Mouse (Mus musculus) stomach, embryonic 16.5 days (tissue): ENCODE data around the gene Rest. TPM values are rescaled to one million over a fixed set of nuclear protein-coding genes. Genes with fewer than 3 reads are reported as not detected.
A peak's percentile ranks its signal among the peaks of the same experiment; 100 is the strongest.

Experiments used
- ATAC-seq: fragments of 200-750 bp; cut with Nextera tagmentation; 2 replicates; pipeline ENCODE4 v1.8.0; 2017; ENCODE audit warnings: moderate number of reproducible peaks, moderate TSS enrichment; ENCODE audit not compliant: insufficient read depth, low FRiP score
- H3K27ac ChIP-seq: fragments of 300-500 bp; sonication (generic); 2 replicates; pipeline ENCODE4 v1.5.1; 2014; ENCODE audit warnings: low read length
- H3K27me3 ChIP-seq: fragments of 300-500 bp; sonication (generic); 2 replicates; pipeline ENCODE4 v1.6.1; 2014; ENCODE audit warnings: low read length, control low read depth, mixed read lengths; ENCODE audit not compliant: control insufficient read depth, insufficient read depth
- H3K36me3 ChIP-seq: fragments of 300-500 bp; sonication (generic); 2 replicates; pipeline ENCODE4 v1.6.1; 2014; ENCODE audit warnings: low read length; ENCODE audit not compliant: control insufficient read depth, insufficient read depth
- H3K4me1 ChIP-seq: fragments of 300-500 bp; sonication (generic); 2 replicates; pipeline ENCODE4 v1.6.1; 2014; ENCODE audit warnings: low read length, control low read depth, mixed read lengths; ENCODE audit not compliant: control insufficient read depth, insufficient read depth
- H3K4me2 ChIP-seq: fragments of 300-500 bp; sonication (generic); 2 replicates; pipeline ENCODE4 v1.6.1; 2014; ENCODE audit warnings: low read depth, low read length, mixed read lengths
- H3K4me3 ChIP-seq: fragments of 300-500 bp; sonication (generic); replicated peaks from 2 replicates; pipeline ENCODE4 v1.5.1; 2014; ENCODE audit warnings: mild to moderate bottlenecking, low read length
- H3K9ac ChIP-seq: fragments of 300-500 bp; sonication (generic); 2 replicates; pipeline ENCODE4 v1.6.1; 2014; ENCODE audit warnings: low read length
- H3K9me3 ChIP-seq: fragments of 300-500 bp; sonication (generic); replicated peaks from 2 replicates; pipeline ENCODE4 v1.6.1; 2016; ENCODE audit warnings: low read length, control low read depth; ENCODE audit not compliant: control insufficient read depth
- WGBS: fragments of 180-500 bp; shearing (Covaris S2); extraction: QIAGEN DNeasy Blood & Tissue Kit; methylation state at CpG from one replicate; pipeline ENCODE4 v1.1.7; 2014; 5-methylcytosine and 5-hydroxymethylcytosine counted together
- polyA plus RNA-seq: library from polyadenylated mRNA; unstranded; fragments of >200 nt; fragmentation: Nextera tagmentation; extraction: Ambion mirVana; gene quantifications from 2 replicates; pipeline ENCODE4 v1.2.1, GENCODE M21; 2015

Rest gene
- polyA plus RNA-seq, 1 experiment from 2014 or later = 22.5 TPM

GRCm38 (mm10) chr5:77289686-77290085 is 24.4 kb downstream of the Rest start:
- Histone ChIP-seq H3K9me3 (no peaks in the 10 kb centered on the region), H3K4me3 (no peak overlapping the region), H3K36me3 (peaks cover 9% of the 10 kb centered on the region; the same call in 1 of the 2 replicates), H3K4me2 (no peak overlapping the region), H3K27me3 (no peaks in the 10 kb centered on the region), H3K27ac (no peak overlapping the region), H3K4me1 (no peaks in the 10 kb centered on the region), H3K9ac (no peak overlapping the region)
- WGBS = 74% methylated on average over 8 of the region's 8 CpGs
- no peak for ATAC-seq

GRCm38 (mm10) chr5:77290606-77291005 is 25.3 kb downstream of the Rest start:
- Histone ChIP-seq H3K9me3 (no peaks in the 10 kb centered on the region), H3K36me3 (peaks cover 11% of the 10 kb centered on the region; the same call in 1 of the 2 replicates), H3K9ac (no peak overlapping the region), H3K27ac (no peak overlapping the region), H3K4me3 (no peak overlapping the region), H3K27me3 (no peaks in the 10 kb centered on the region), H3K4me1 (no peaks in the 10 kb centered on the region), H3K4me2 (no peak overlapping the region)
- 93% methylated on average over 2 of the region's 2 CpGs for WGBS
- no peak for ATAC-seq

GRCm38 (mm10) chr5:77292803-77293522 is 27.7 kb downstream of the Rest start:
- Histone ChIP-seq H3K9me3 (no peaks in the 10 kb centered on the region), H3K9ac (no peak overlapping the region), H3K36me3 (peaks cover 16% of the 10 kb centered on the region; the same call in 1 of the 2 replicates), H3K4me1 (no peaks in the 10 kb centered on the region), H3K4me2 (no peak overlapping the region), H3K4me3 (no peak overlapping the region), H3K27me3 (no peaks in the 10 kb centered on the region), H3K27ac (no peak overlapping the region)
- WGBS = 85% methylated on average over 7 of the region's 7 CpGs
- no peak for ATAC-seq

- Histone ChIP-seq H3K27ac (no peak overlapping the region), H3K9ac (no peak overlapping the region), H3K9me3 (no peaks in the 10 kb centered on the region), H3K36me3 (peaks cover 17% of the 10 kb centered on the region; the same call in 1 of the 2 replicates), H3K27me3 (no peaks in the 10 kb centered on the region), H3K4me1 (no peaks in the 10 kb centered on the region), H3K4me3 (no peak overlapping the region), H3K4me2 (no peak overlapping the region)
- WGBS = 93% methylated on average over 2 of the region's 2 CpGs
- no peak for ATAC-seq
These were observed 34.2 kb downstream of the Rest start for GRCm38 (mm10) chr5:77299486-77299885.

GRCm38 (mm10) chr5:77301296-77301903 is 36.1 kb downstream of the Rest start:
- no peaks in the 10 kb centered on the region for H3K4me1 ChIP-seq
- no peaks in the 10 kb centered on the region for H3K9me3 ChIP-seq
- H3K4me2 ChIP-seq = no peak overlapping the region
- H3K36me3 ChIP-seq = peaks cover 15% of the 10 kb centered on the region; the same call in 1 of the 2 replicates
- H3K4me3 ChIP-seq = no peak overlapping the region
- no peak overlapping the region for H3K27ac ChIP-seq
- ATAC-seq = no peak
- no peak overlapping the region for H3K9ac ChIP-seq
- H3K27me3 ChIP-seq = no peaks in the 10 kb centered on the region
- WGBS = 86% methylated on average over 6 of the region's 6 CpGs

GRCm38 (mm10) chr5:77307821-77308553 is 42.7 kb downstream of the Rest start:
- no peak overlapping the region for H3K27ac ChIP-seq
- H3K4me3 ChIP-seq = peak overlapping the region; percentile 93
- ATAC-seq = no peak
- H3K4me1 ChIP-seq = peaks cover 23% of the 10 kb centered on the region
- H3K4me2 ChIP-seq = peak overlapping the region; percentile 98
- H3K36me3 ChIP-seq = peaks cover 6% of the 10 kb centered on the region
- H3K27me3 ChIP-seq = no peaks in the 10 kb centered on the region
- no peaks in the 10 kb centered on the region for H3K9me3 ChIP-seq
- peak overlapping the region; percentile 94; the same call in 1 of the 2 replicates for H3K9ac ChIP-seq
- WGBS = 83% methylated on average over 5 of the region's 5 CpGs

GRCm38 (mm10) chr5:77309051-77309906 is 44.0 kb downstream of the Rest start:
- H3K36me3 ChIP-seq = peaks cover 10% of the 10 kb centered on the region
- H3K27ac ChIP-seq = peak overlapping the region; percentile 93; the same call in 1 of the 2 replicates
- H3K4me3 ChIP-seq = peak overlapping the region; percentile 93
- H3K4me2 ChIP-seq = peak overlapping the region; percentile 98
- H3K9ac ChIP-seq = peak overlapping the region; percentile 94
- no peaks in the 10 kb centered on the region for H3K27me3 ChIP-seq
- no peaks in the 10 kb centered on the region for H3K9me3 ChIP-seq
- peak; percentile 6; the same call in 1 of the 2 replicates for ATAC-seq
- H3K4me1 ChIP-seq = peaks cover 23% of the 10 kb centered on the region
- under 1% methylated on average over 76 of the region's 76 CpGs for WGBS

- H3K27ac ChIP-seq = peak within 1 kb of the TSS; percentile 93
- H3K27me3 ChIP-seq = no peaks in the 10 kb centered on the region
- WGBS = under 1% methylated on average over 85 of the region's 85 CpGs
- peak within 1 kb of the TSS; percentile 98 for H3K4me2 ChIP-seq
- H3K9ac ChIP-seq = peak within 1 kb of the TSS; percentile 94
- no peaks in the 10 kb centered on the region for H3K9me3 ChIP-seq
- peak; percentile 97 for ATAC-seq
- H3K4me3 ChIP-seq = peak within 1 kb of the TSS; percentile 93
- H3K36me3 ChIP-seq = peaks cover 8% of the 10 kb centered on the region
- peaks cover 23% of the 10 kb centered on the region for H3K4me1 ChIP-seq
These were observed 44.9 kb downstream of the Rest start, which contains the start of the genes Noa1 and Polr2b for GRCm38 (mm10) chr5:77309924-77310772. Noa1 (minus strand) TSS chr5:77310084. Polr2b (plus strand) TSS chr5:77310147.
